Mouse (Mus musculus) adrenal gland (tissue): ENCODE measurements around the gene Pnpla1.

Experiments
- intact Hi-C: fragments of 180-260 bp; cut with DNase I; formaldehyde crosslinking; loops from one replicate; pipeline ENCODE4 v1.15.1; 2025

Pnpla1 gene

DNA sequence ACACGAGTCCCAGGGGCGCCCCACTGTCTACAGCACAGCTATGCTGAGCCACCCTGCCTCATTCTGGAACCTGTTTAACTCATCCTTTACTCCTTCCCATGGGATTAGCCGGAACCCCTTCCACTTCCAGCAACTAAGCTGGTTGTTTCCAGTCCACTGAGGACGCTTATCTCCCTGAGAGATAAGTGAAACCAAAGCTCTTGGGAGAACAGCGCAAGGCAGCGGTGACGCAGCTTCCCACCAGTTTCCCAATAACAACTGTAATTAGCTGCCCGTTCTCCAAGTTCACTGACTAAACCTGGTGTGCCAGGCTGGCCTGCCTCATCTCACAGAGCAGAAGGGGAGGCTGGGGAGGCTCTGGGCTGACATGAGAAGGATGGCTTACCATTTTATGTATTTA, 62.9 kb downstream of the Pnpla1 start:
- intact Hi-C loops = loop anchor here (10.0 kb wide), 1 partner anchor 226 kb away; the partner anchor contains the start of genes Mapk14 and Slc26a8

- intact Hi-C loops = loop anchor here (10.0 kb wide), 1 partner anchor 227 kb away; the partner anchor contains the start of genes Mapk14 and Slc26a8
Observed at GRCm38 (mm10) chr17:28922096-28922495, 63.9 kb downstream of the Pnpla1 start.

GRCm38 (mm10) chr17:28924957-28925595, 66.9 kb downstream of the Pnpla1 start:
- intact Hi-C loops = loop anchor here (2.0 to 10.0 kb wide), 4 partner anchors 18 to 230 kb away; partner anchors contain the start of genes Mapk14 and Slc26a8

GRCm38 (mm10) chr17:28926380-28926779, 68.2 kb downstream of the Pnpla1 start:
- intact Hi-C loops = loop anchor here (5.0 to 10.0 kb wide), 3 partner anchors 44 to 232 kb away; partner anchors contain the start of genes Mapk14 and Slc26a8

DNA sequence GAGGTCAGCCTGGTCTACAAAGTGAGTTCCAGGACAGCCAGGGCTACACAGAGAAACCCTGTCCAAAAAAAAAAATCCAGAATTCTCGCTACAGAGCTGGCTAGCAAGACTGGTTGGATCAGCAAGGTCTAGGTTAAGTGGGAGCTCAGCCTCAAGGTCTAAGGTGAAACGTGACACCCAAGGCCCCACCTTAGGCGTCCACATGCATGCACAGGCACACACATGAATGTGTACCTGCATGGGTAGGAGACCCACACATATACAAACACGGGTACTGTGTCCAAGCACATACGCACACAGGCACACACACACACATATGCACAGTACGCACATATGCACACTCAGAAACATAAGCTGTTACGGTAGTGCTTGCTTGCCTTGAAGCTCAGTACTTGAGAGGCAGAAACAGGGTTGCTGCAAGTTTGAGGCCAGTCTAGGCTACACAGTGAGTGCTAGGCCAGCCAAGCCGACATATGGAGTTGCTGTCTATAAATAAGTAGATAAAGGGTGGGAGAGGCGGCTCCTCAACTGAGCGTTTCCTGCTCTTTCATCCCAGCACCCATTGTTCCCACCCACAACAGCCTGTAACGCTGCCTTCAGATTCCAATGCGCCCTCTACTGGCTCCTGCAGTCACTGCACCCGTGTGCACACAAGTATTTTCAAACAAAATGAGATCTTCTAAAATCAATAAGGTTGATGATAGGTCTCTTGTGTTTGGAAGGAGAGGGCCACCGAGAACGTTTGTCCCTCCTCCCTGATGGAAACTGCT, 68.8 kb downstream of the Pnpla1 start:
- intact Hi-C loops = loop anchor here (5.0 to 10.0 kb wide), 3 partner anchors 45 to 232 kb away; partner anchors contain the start of genes Mapk14 and Slc26a8

GRCm38 (mm10) chr17:28928004-28928403, 69.8 kb downstream of the Pnpla1 start:
- intact Hi-C loops = loop anchor here (5.0 to 10.0 kb wide), 3 partner anchors 46 to 233 kb away; partner anchors contain the start of genes Mapk14 and Slc26a8

- intact Hi-C loops = loop anchor here (5.0 to 10.0 kb wide), 3 partner anchors 47 to 235 kb away; partner anchors contain the start of genes Mapk14 and Slc26a8
Observed at GRCm38 (mm10) chr17:28929369-28929768, 71.2 kb downstream of the Pnpla1 start.

DNA sequence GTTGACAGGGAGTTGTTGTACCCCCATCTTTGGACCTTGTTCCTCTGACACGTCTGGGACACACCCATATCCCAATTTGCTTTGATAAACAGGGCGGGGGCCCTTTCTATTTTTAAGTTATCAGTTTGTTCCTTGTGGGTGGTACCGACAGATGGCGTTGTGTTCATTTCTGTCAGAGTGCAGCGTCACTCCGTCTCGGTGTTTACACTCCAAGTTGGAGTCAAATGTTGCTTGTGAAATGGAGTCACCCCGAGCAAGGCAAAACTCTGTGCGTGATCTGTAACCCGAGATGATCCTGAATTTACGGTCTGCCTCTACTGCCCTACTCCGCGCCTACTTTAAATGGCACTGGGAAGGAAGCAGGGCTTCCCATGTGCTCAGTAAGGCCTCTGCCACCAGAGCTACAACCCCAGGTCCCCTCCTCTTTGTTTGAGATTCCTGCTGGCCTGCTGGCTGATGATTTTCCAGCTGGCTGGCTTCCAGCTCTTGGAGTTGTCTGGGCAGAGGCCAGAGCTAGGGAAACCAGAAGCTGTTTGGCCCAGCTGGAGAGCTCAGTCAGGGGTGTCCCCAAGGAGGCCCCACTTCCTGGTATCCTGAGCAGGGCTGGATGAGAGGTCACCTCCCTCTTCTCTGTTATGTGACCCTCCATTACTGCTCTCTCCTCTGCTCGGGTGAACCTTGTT, 72.3 kb downstream of the Pnpla1 start:
- intact Hi-C loops = no loop called here

GRCm38 (mm10) chr17:28931436-28932211, 73.4 kb downstream of the Pnpla1 start:
- intact Hi-C loops = no loop called here

DNA sequence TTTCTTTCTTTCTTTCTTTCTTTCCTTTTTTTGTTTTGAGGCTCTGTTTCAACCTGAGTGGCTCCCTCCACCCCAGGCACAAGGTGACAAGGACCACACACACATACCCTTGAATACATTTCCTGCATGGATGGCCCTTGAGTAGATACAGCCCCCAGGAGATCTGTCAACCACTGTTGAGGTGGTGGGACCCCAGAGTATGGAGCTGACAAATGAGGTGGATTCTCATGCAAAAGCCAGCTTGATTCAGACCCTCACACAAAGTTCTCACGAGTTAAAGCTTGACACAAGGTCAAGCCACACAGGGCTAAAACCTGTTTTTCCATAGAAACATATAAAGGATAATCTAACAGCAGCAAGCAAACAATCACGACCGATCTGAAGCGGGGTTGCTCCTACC, 74.1 kb downstream of the Pnpla1 start:
- intact Hi-C loops = no loop called here

DNA sequence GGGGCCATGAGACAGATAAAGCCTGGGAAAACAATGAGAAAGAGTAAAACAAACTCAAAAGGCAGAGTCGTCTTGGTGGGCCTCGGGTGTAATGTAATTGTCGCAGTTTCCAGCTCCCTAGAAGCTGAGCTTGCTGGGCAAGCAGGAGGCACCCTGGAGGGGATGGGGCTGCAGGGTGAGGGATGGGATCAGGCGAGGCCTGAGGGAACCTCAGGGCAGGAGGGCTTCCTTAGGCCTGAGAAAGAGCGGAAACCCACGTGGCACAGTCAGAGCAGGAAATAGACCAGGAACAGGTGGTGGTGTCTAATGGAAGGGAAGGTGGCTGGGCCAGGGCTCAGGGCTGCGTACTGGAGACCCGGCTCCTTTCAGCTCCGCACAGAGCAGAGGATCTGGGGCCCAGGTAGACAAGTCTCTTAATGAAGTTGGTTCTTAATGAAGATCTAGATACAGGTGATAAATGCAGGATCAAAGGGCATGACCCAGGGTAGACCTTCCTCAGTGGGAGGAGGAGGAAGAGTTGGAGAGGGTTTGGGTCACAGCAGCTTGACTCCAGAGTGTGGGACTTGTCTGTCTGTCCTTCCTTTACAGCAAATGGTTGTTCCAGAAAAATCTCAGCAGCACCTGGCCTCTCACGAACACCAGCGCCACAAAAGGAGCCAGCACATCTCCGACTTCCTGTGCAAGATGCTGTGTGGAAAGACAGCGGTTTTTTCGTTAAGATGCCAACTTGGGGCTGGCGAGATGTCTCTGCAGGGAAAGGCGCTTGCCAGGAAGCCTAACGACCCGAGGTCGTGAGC, 76.1 kb downstream of the Pnpla1 start:
- intact Hi-C loops = no loop called here

DNA sequence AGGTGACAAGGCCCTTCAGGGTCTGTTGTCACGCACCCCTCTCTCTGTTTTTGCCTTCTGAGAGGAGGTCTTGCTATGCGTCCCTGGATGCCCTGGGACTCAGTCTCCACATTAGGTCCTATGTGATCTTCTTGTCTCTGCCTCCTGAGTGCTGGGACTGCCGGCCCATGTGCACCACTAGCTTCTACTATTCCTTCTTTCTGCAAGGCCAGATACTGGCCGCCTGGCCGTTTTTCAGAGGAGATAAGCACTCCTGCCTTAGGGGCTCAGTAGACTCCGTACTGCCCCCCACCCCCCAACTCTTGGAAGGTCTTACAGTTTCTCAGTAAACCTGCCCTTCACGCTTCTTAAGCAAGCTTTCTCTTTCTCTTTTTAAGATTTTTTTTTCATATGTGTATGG, 77.9 kb downstream of the Pnpla1 start:
- intact Hi-C loops = no loop called here

GRCm38 (mm10) chr17:28936622-28937345, 78.6 kb downstream of the Pnpla1 start:
- intact Hi-C loops = no loop called here
